ENCODE assay signal across 34 mouse cellular contexts in genomic region chr19:45276196-45276595, GRCm38 (mm10). TPM values are rescaled to one million over a fixed set of nuclear protein-coding genes. Genes with fewer than 3 reads are reported as not detected.
DNase-seq lines count a peak whose midpoint lies in the region; ATAC-seq and TF ChIP-seq lines count a peak whose summit lies in the region.
"Had no signal": no experiment of that assay in that cellular context is flagged by ENCODE, and none has a peak within 500 bp of the region (broad histone marks: within the 10 kb centered on the region; RNA-seq: fewer than 3 reads in every experiment).

No protein-coding gene starts in this region.

- TF ChIP-seq CTCF in cerebellum, adult 2 months (IDR thresholded peaks at IDR 0.05; ENCODE audit: borderline replicate concordance, insufficient read depth, low read depth, low read length) = no peak

- WGBS in cerebellum, adult 2 months = 63% methylated on average over 4 of the region's 4 CpGs
- WGBS in neural tube, embryonic 13.5 days = 75% methylated on average over 4 of the region's 4 CpGs
- 73% methylated on average over 4 of the region's 4 CpGs for WGBS in limb, embryonic 10.5 days
- 64% methylated on average over 4 of the region's 4 CpGs for WGBS in liver, embryonic 11.5 days

- H3K9ac ChIP-seq in neural tube, embryonic 13.5 days = no peak overlapping the region
- no peak overlapping the region for H3K9ac ChIP-seq in liver, embryonic 11.5 days (ENCODE audit: low read depth, low read length)
- H3K9ac ChIP-seq: embryonic facial prominence, embryonic 15.5 days; forebrain, postnatal 0 days; hindbrain, embryonic 13.5 days; intestine, embryonic 15.5 days had no signal

- no peaks in the 10 kb centered on the region for H3K9me3 ChIP-seq in neural tube, embryonic 13.5 days
- H3K9me3 ChIP-seq in limb, embryonic 10.5 days (replicated peaks) = no peaks in the 10 kb centered on the region
- H3K9me3 ChIP-seq in liver, embryonic 11.5 days (ENCODE audit: control insufficient read depth, low read length) = no peaks in the 10 kb centered on the region
- H3K9me3 ChIP-seq: embryonic facial prominence, embryonic 15.5 days; G1E; hindbrain, embryonic 10.5 days; hindbrain, embryonic 13.5 days; intestine, embryonic 15.5 days had no signal

- no peak overlapping the region for H3K4me3 ChIP-seq in cerebellum, adult 2 months (replicated peaks; ENCODE audit: insufficient read depth, low read depth, low read length)
- no peak overlapping the region for H3K4me3 ChIP-seq in neural tube, embryonic 13.5 days
- H3K4me3 ChIP-seq in limb, embryonic 10.5 days = no peak overlapping the region
- no peak overlapping the region for H3K4me3 ChIP-seq in liver, embryonic 11.5 days (ENCODE audit: low read depth, low read length)
- H3K4me3 ChIP-seq: embryonic facial prominence, embryonic 15.5 days; gastrocnemius, adult 2 months; hindbrain, embryonic 10.5 days; hindbrain, embryonic 13.5 days; intestine, embryonic 15.5 days had no signal

- no peak overlapping the region for H3K27ac ChIP-seq in cerebellum, adult 2 months (ENCODE audit: insufficient read depth, low read length)
- H3K27ac ChIP-seq in neural tube, embryonic 13.5 days (replicated peaks) = peak overlapping the region; percentile 24; the same call in 1 of the 2 replicates
- 0 out of 2 replicates have a peak overlapping the region, but pooled peaks have one; percentile 33 for H3K27ac ChIP-seq in limb, embryonic 10.5 days
- H3K27ac ChIP-seq in liver, embryonic 11.5 days (ENCODE audit: low read depth, low read length) = no peak overlapping the region
- H3K27ac ChIP-seq: embryonic facial prominence, embryonic 15.5 days; gastrocnemius, adult 2 months; hindbrain, embryonic 10.5 days; hindbrain, embryonic 13.5 days; intestine, embryonic 15.5 days had no signal

- H3K4me2 ChIP-seq in neural tube, embryonic 13.5 days = no peak overlapping the region
- no peak overlapping the region for H3K4me2 ChIP-seq in liver, embryonic 11.5 days
- H3K4me2 ChIP-seq: embryonic facial prominence, embryonic 15.5 days; heart, embryonic 11.5 days; hindbrain, embryonic 13.5 days; intestine, embryonic 15.5 days had no signal

- peak; percentile 38 to 41 for DNase-seq in cerebellum, postnatal 10 days
- DNase-seq in cerebellum, adult 2 months = no peak
- DNase-seq in heart, postnatal 4 days = peak; percentile 21
- DNase-seq in heart, adult 11 months = no peak
- DNase-seq in neural tube, embryonic 10.5 days (ENCODE audit: extremely low spot score, low spot score) = no peak
- no peak for DNase-seq in limb, embryonic 10.5 days (ENCODE audit: low spot score)
- no peak for DNase-seq in liver, embryonic 11.5 days (ENCODE audit: low spot score)
- DNase-seq: adrenal gland, adult 2 months; adrenal gland, postnatal 25 days; B cell, adult 2 months; cerebellum, adult 18-20 months; cerebellum, adult 9-11 months; cerebellum, postnatal 36 days; embryo, embryonic 11 days; forebrain, postnatal 0 days; gastrocnemius, adult 2 months; gastrocnemius, postnatal 36 days had no signal

- H3K36me3 ChIP-seq in neural tube, embryonic 13.5 days = no peaks in the 10 kb centered on the region
- no peaks in the 10 kb centered on the region for H3K36me3 ChIP-seq in limb, embryonic 10.5 days
- no peaks in the 10 kb centered on the region for H3K36me3 ChIP-seq in liver, embryonic 11.5 days (ENCODE audit: control insufficient read depth, insufficient read depth, low read length)
- H3K36me3 ChIP-seq: embryonic facial prominence, embryonic 15.5 days; G1E; hindbrain, embryonic 10.5 days; hindbrain, embryonic 13.5 days; intestine, embryonic 15.5 days had no signal

- no peaks in the 10 kb centered on the region for H3K27me3 ChIP-seq in cerebellum, adult 2 months (ENCODE audit: control insufficient read depth, insufficient read depth, low read length)
- no peaks in the 10 kb centered on the region for H3K27me3 ChIP-seq in neural tube, embryonic 13.5 days
- peaks cover 16% of the 10 kb centered on the region; the same call in 1 of the 2 replicates for H3K27me3 ChIP-seq in limb, embryonic 10.5 days (ENCODE audit: low read depth, poor library complexity, severe bottlenecking)
- H3K27me3 ChIP-seq in liver, embryonic 11.5 days (replicated peaks; ENCODE audit: control insufficient read depth, insufficient read depth, low read length) = peaks cover 13% of the 10 kb centered on the region
- H3K27me3 ChIP-seq: embryonic facial prominence, embryonic 15.5 days; intestine, embryonic 15.5 days had no signal

- no peaks in the 10 kb centered on the region for H3K4me1 ChIP-seq in cerebellum, adult 2 months (ENCODE audit: control insufficient read depth, insufficient read depth, low read length)
- peaks cover 15% of the 10 kb centered on the region for H3K4me1 ChIP-seq in neural tube, embryonic 13.5 days (replicated peaks)
- H3K4me1 ChIP-seq in limb, embryonic 10.5 days = peaks cover 18% of the 10 kb centered on the region
- no peaks in the 10 kb centered on the region; the same call in 1 of the 2 replicates for H3K4me1 ChIP-seq in liver, embryonic 11.5 days (replicated peaks; ENCODE audit: control insufficient read depth, insufficient read depth, low read length)
- H3K4me1 ChIP-seq: intestine, embryonic 15.5 days had no signal

- no peak for ATAC-seq in neural tube, embryonic 13.5 days (ENCODE audit: low read depth)
- ATAC-seq in liver, embryonic 11.5 days (replicated peaks; ENCODE audit: low FRiP score) = no peak
- ATAC-seq: forebrain, embryonic 14.5 days; forebrain, postnatal 0 days; hindbrain, embryonic 16.5 days; intestine, embryonic 15.5 days; Patski had no signal

- no peak for TF ChIP-seq POLR2A in cerebellum, adult 2 months (IDR thresholded peaks at IDR 0.05; ENCODE audit: borderline replicate concordance, insufficient read depth, low read length)

RNA-seq across cellular contexts. Expression of gene Lbx1, which starts 40.6 kb away (rescaled TPM):
- 5.4 and 6.0 TPM in 2 replicates for polyA plus RNA-seq in cerebellum, adult 2 months (2012; rRNA removed)
- total RNA-seq in heart, postnatal 4 days (2021) = not detected
- polyA plus RNA-seq in neural tube, embryonic 13.5 days (2015; fragmentation: Nextera tagmentation; extraction: Ambion mirVana) = 16.0 and 16.9 TPM in 2 replicates
- 3.9 and 6.3 TPM in 2 replicates for polyA plus RNA-seq in limb, embryonic 10.5 days (2016; fragmentation: Nextera tagmentation; extraction: Ambion mirVana)
- polyA plus RNA-seq in liver, embryonic 11.5 days (2014; fragmentation: Nextera tagmentation; extraction: Ambion mirVana) = 0.14 and 0.58 TPM in 2 replicates
- total RNA-seq: adrenal gland, postnatal 25 days; CH12.LX; forebrain, postnatal 0 days; G1E; granulocyte monocyte progenitor cell, adult 5-6 weeks had no signal
- polyA plus RNA-seq: adrenal gland, adult 2 months; cortical plate, adult 2 months; forebrain, embryonic 11.5 days; forebrain, embryonic 14.5 days; forebrain, postnatal 0 days; frontal cortex, adult 2 months; G1E; heart, embryonic 14.5 days; heart, postnatal 0 days; Patski had no signal

Comparison
In these comparisons a context has a peak if more than half of its experiments do, and no peak if none do; other contexts are left out.
1. DNase-seq: peak in cerebellum, postnatal 10 days (2 of 2) and heart, postnatal 4 days (single experiment); none in cerebellum, adult 2 months (0 of 2), heart, adult 11 months (single experiment), neural tube, embryonic 10.5 days (single experiment), limb, embryonic 10.5 days (single experiment) and liver, embryonic 11.5 days (single experiment).
2. H3K27ac ChIP-seq: peak in neural tube, embryonic 13.5 days (single experiment) and limb, embryonic 10.5 days (single experiment); none in cerebellum, adult 2 months (single experiment) and liver, embryonic 11.5 days (single experiment).